Mouse (Mus musculus): ENCODE measurements around the gene Mpzl3. TPM values are rescaled to one million over a fixed set of nuclear protein-coding genes. Genes with fewer than 3 reads are reported as not detected.
A peak's percentile ranks its signal among the peaks of the same experiment; 100 is the strongest.

Mpzl3 gene
- total and polyA plus RNA-seq, 2 experiments from 2014 or later: 0.68 to 3.1 TPM

- Histone ChIP-seq H3K9ac (replicated peaks; ENCODE audit: low read depth, low read length) (no peak overlapping the region), H3K36me3 (replicated peaks; ENCODE audit: control insufficient read depth, insufficient read depth, low read length) (no peaks in the 10 kb centered on the region), H3K4me3 (ENCODE audit: low read depth, low read length) (no peak overlapping the region), H3K27ac (ENCODE audit: low read depth) (no peak overlapping the region), H3K27me3 (ENCODE audit: control insufficient read depth, insufficient read depth, low read length) (no peaks in the 10 kb centered on the region), H3K4me1 (ENCODE audit: control insufficient read depth, insufficient read depth) (peaks cover 3% of the 10 kb centered on the region; the same call in 1 of the 2 replicates), H3K9me3 (replicated peaks; ENCODE audit: control insufficient read depth, low read length) (no peaks in the 10 kb centered on the region), H3K4me2 (ENCODE audit: low read depth, low read length) (no peak overlapping the region)
- DNase-seq (ENCODE audit: low spot score) (no peak), ATAC-seq (ENCODE audit: insufficient read depth, low read depth) (no peak)
- WGBS: 20% methylated on average over 11 of the region's 11 CpGs
- TF ChIP-seq CTCF (IDR thresholded peaks at IDR 0.05; ENCODE audit: low read depth) (no peak), EP300 (IDR thresholded peaks at IDR 0.05; ENCODE audit: low read depth) (no peak)
These were observed 48.4 kb downstream of the Mpzl3 start for GRCm38 (mm10) chr9:45103211-45103979.

- no peak for TF ChIP-seq EP300 (IDR thresholded peaks at IDR 0.05; ENCODE audit: low read depth)
- TF ChIP-seq CTCF (IDR thresholded peaks at IDR 0.05; ENCODE audit: low read depth): no peak
- no peak overlapping the region for H3K4me3 ChIP-seq (ENCODE audit: low read depth, low read length)
- H3K4me1 ChIP-seq (ENCODE audit: control insufficient read depth, insufficient read depth): peaks cover 3% of the 10 kb centered on the region; the same call in 1 of the 2 replicates
- no peaks in the 10 kb centered on the region for H3K9me3 ChIP-seq (replicated peaks; ENCODE audit: control insufficient read depth, low read length)
- no peak for DNase-seq (ENCODE audit: low spot score)
- no peak overlapping the region for H3K27ac ChIP-seq (ENCODE audit: low read depth)
- no peak overlapping the region for H3K4me2 ChIP-seq (ENCODE audit: low read depth, low read length)
- ATAC-seq (ENCODE audit: insufficient read depth, low read depth): no peak
- H3K36me3 ChIP-seq (replicated peaks; ENCODE audit: control insufficient read depth, insufficient read depth, low read length): no peaks in the 10 kb centered on the region
- 75% methylated on average over 2 of the region's 2 CpGs for WGBS
- H3K27me3 ChIP-seq (ENCODE audit: control insufficient read depth, insufficient read depth, low read length): no peaks in the 10 kb centered on the region
- no peak overlapping the region for H3K9ac ChIP-seq (replicated peaks; ENCODE audit: low read depth, low read length)
These were observed 50.8 kb downstream of the Mpzl3 start for GRCm38 (mm10) chr9:45105596-45106374.

GRCm38 (mm10) chr9:45115706-45116105, 60.7 kb downstream of the Mpzl3 start:
- Histone ChIP-seq H3K9me3 (replicated peaks; ENCODE audit: control insufficient read depth, low read length) (no peaks in the 10 kb centered on the region), H3K4me1 (ENCODE audit: control insufficient read depth, insufficient read depth) (0 out of 2 replicates have a peak, but pooled peaks cover 7% of the 10 kb centered on the region), H3K27me3 (ENCODE audit: control insufficient read depth, insufficient read depth, low read length) (peaks cover 7% of the 10 kb centered on the region; the same call in 1 of the 2 replicates), H3K36me3 (replicated peaks; ENCODE audit: control insufficient read depth, insufficient read depth, low read length) (no peaks in the 10 kb centered on the region), H3K27ac (ENCODE audit: low read depth) (no peak overlapping the region), H3K9ac (replicated peaks; ENCODE audit: low read depth, low read length) (no peak overlapping the region), H3K4me3 (ENCODE audit: low read depth, low read length) (peak overlapping the region; percentile 18), H3K4me2 (ENCODE audit: low read depth, low read length) (peak overlapping the region; percentile 47)
- DNase-seq (ENCODE audit: low spot score) (peak; percentile 31), ATAC-seq (ENCODE audit: insufficient read depth, low read depth) (no peak)
- WGBS: 5% methylated on average over 14 of the region's 14 CpGs
- TF ChIP-seq EP300 (IDR thresholded peaks at IDR 0.05; ENCODE audit: low read depth): no peak
- TF ChIP-seq CTCF (IDR thresholded peaks at IDR 0.05; ENCODE audit: low read depth): no peak

GRCm38 (mm10) chr9:45116819-45117218, 61.8 kb downstream of the Mpzl3 start:
- no peak overlapping the region for H3K9ac ChIP-seq (replicated peaks; ENCODE audit: low read depth, low read length)
- no peaks in the 10 kb centered on the region for H3K36me3 ChIP-seq (replicated peaks; ENCODE audit: control insufficient read depth, insufficient read depth, low read length)
- H3K9me3 ChIP-seq (replicated peaks; ENCODE audit: control insufficient read depth, low read length): no peaks in the 10 kb centered on the region
- no peak overlapping the region for H3K4me3 ChIP-seq (ENCODE audit: low read depth, low read length)
- 0 out of 2 replicates have a peak, but pooled peaks cover 7% of the 10 kb centered on the region for H3K4me1 ChIP-seq (ENCODE audit: control insufficient read depth, insufficient read depth)
- ATAC-seq (ENCODE audit: insufficient read depth, low read depth) (no peak), DNase-seq (ENCODE audit: low spot score) (no peak)
- TF ChIP-seq CTCF (IDR thresholded peaks at IDR 0.05; ENCODE audit: low read depth) (no peak), EP300 (IDR thresholded peaks at IDR 0.05; ENCODE audit: low read depth) (no peak)
- no peak overlapping the region for H3K4me2 ChIP-seq (ENCODE audit: low read depth, low read length)
- H3K27me3 ChIP-seq (ENCODE audit: control insufficient read depth, insufficient read depth, low read length): peaks cover 7% of the 10 kb centered on the region; the same call in 1 of the 2 replicates
- WGBS: 63% methylated on average over 9 of the region's 9 CpGs
- H3K27ac ChIP-seq (ENCODE audit: low read depth): no peak overlapping the region

- Histone ChIP-seq H3K27ac (ENCODE audit: low read depth) (peak within 1 kb of the TSS; percentile 11; the same call in 1 of the 2 replicates), H3K4me2 (ENCODE audit: low read depth, low read length) (peak within 1 kb of the TSS; percentile 63), H3K9ac (replicated peaks; ENCODE audit: low read depth, low read length) (peak within 1 kb of the TSS; percentile 44; the same call in 1 of the 2 replicates), H3K4me3 (ENCODE audit: low read depth, low read length) (peak within 1 kb of the TSS; percentile 48), H3K36me3 (replicated peaks; ENCODE audit: control insufficient read depth, insufficient read depth, low read length) (no peaks in the 10 kb centered on the region), H3K27me3 (ENCODE audit: control insufficient read depth, insufficient read depth, low read length) (peaks cover 7% of the 10 kb centered on the region; the same call in 1 of the 2 replicates), H3K4me1 (ENCODE audit: control insufficient read depth, insufficient read depth) (0 out of 2 replicates have a peak, but pooled peaks cover 7% of the 10 kb centered on the region), H3K9me3 (replicated peaks; ENCODE audit: control insufficient read depth, low read length) (no peaks in the 10 kb centered on the region)
- 2% methylated on average over 13 of the region's 13 CpGs for WGBS
- no peak for ATAC-seq (ENCODE audit: insufficient read depth, low read depth)
- TF ChIP-seq CTCF (IDR thresholded peaks at IDR 0.05; ENCODE audit: low read depth) (no peak), EP300 (IDR thresholded peaks at IDR 0.05; ENCODE audit: low read depth) (no peak)
- DNase-seq (ENCODE audit: low spot score): peak; percentile 50
These were observed 62.9 kb downstream of the Mpzl3 start, which contains the start of gene Scn2b for GRCm38 (mm10) chr9:45117741-45118431. TSS of gene Scn2b (plus strand) at chr9:45117782.

Data from heart, postnatal 0 days (tissue).